Mouse (Mus musculus) lung, embryonic 16.5 days (tissue): ENCODE measurements around the gene Sys1. TPM values are rescaled to one million over a fixed set of nuclear protein-coding genes. Genes with fewer than 3 reads are reported as not detected.

Source experiments
- ATAC-seq: fragments of 200-750 bp; cut with Nextera tagmentation; 2 replicates; pipeline ENCODE4 v1.8.0; 2017; ENCODE audit warnings: low read depth, mild to moderate bottlenecking, moderate library complexity
- H3K27ac ChIP-seq: fragments of 300-500 bp; sonication (generic); 2 replicates; pipeline ENCODE4 v1.5.1; 2014; ENCODE audit warnings: mild to moderate bottlenecking, control low read depth, low read length
- H3K27me3 ChIP-seq: fragments of 300-500 bp; sonication (generic); 2 replicates; pipeline ENCODE4 v1.6.1; 2014; ENCODE audit warnings: low read depth, low read length, mixed read lengths; ENCODE audit not compliant: control insufficient read depth, insufficient read depth
- H3K36me3 ChIP-seq: fragments of 300-500 bp; sonication (generic); 2 replicates; pipeline ENCODE4 v1.6.1; 2014; ENCODE audit warnings: low read length; ENCODE audit not compliant: control insufficient read depth, insufficient read depth
- H3K4me1 ChIP-seq: fragments of 300-500 bp; sonication (generic); replicated peaks from 2 replicates; pipeline ENCODE4 v1.6.1; 2014; ENCODE audit warnings: low read length, mixed read lengths; ENCODE audit not compliant: control insufficient read depth, insufficient read depth
- H3K4me2 ChIP-seq: fragments of 300-500 bp; sonication (generic); 2 replicates; pipeline ENCODE4 v1.6.1; 2014; ENCODE audit warnings: low read depth, low read length, control low read depth
- H3K4me3 ChIP-seq: fragments of 300-500 bp; sonication (generic); 2 replicates; pipeline ENCODE4 v1.5.1; 2014; ENCODE audit warnings: mild to moderate bottlenecking, low read length, control low read depth
- H3K9ac ChIP-seq: fragments of 300-500 bp; sonication (generic); 2 replicates; pipeline ENCODE4 v1.6.1; 2014; ENCODE audit warnings: low read length, control low read depth
- H3K9me3 ChIP-seq: fragments of 300-500 bp; sonication (generic); 2 replicates; pipeline ENCODE4 v1.6.1; 2016; ENCODE audit warnings: low read length; ENCODE audit not compliant: control insufficient read depth
- WGBS: fragments of 180-500 bp; shearing (Covaris S2); extraction: QIAGEN DNeasy Blood & Tissue Kit; methylation state at CpG from one replicate; pipeline ENCODE4 v1.1.7; 2014; 5-methylcytosine and 5-hydroxymethylcytosine counted together
- polyA plus RNA-seq: library from polyadenylated mRNA; unstranded; fragments of >200 nt; fragmentation: Nextera tagmentation; extraction: Ambion mirVana; gene quantifications from 2 replicates; pipeline ENCODE4 v1.2.1, GENCODE M21; 2015

Gene Sys1
- 59.9 and 62.3 TPM in 2 replicates for polyA plus RNA-seq

DNA sequence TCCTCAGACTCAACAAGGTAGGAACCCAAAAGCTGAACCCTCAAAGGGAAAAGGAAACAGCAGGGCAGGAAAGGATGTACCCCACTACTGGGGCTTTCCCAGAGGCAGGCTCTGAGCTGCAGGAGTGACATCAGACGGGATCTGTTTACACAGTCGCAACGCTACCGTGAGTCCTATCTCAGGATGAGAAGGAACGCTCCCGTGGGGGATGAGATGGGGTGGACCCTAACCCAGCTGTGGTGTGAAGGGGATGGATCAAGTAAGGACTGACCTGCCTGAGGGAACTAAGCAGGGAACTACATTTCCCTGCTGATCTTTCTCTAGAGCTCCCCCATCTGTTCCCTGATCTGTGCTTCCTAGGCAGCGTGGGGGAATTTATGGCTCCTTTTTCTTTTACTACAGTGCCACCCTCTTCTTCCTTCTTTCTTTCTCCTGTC, at the start of gene Sys1:
Gene Sys1 (plus strand): TSS at position 101 of the 437 bp plus-strand sequence.
- H3K4me2 ChIP-seq = peak within 1 kb of the TSS; percentile 32
- H3K27me3 ChIP-seq = no peaks in the 10 kb centered on the region
- peaks cover 53% of the 10 kb centered on the region for H3K4me1 ChIP-seq
- 3% methylated on average over 7 of the region's 7 CpGs for WGBS
- no peak for ATAC-seq
- peak within 1 kb of the TSS; percentile 94 for H3K27ac ChIP-seq
- 0 out of 2 replicates have a peak within 1 kb of the TSS, but pooled peaks have one; percentile 5 for H3K4me3 ChIP-seq
- H3K9me3 ChIP-seq = no peaks in the 10 kb centered on the region
- H3K36me3 ChIP-seq = no peaks in the 10 kb centered on the region
- H3K9ac ChIP-seq = peak within 1 kb of the TSS; percentile 29

GRCm38 (mm10) chr2:164407708-164408107, 49.1 kb upstream of the Sys1 start:
- no peaks in the 10 kb centered on the region for H3K36me3 ChIP-seq
- peaks cover 19% of the 10 kb centered on the region; the same call in 1 of the 2 replicates for H3K27me3 ChIP-seq

DNA sequence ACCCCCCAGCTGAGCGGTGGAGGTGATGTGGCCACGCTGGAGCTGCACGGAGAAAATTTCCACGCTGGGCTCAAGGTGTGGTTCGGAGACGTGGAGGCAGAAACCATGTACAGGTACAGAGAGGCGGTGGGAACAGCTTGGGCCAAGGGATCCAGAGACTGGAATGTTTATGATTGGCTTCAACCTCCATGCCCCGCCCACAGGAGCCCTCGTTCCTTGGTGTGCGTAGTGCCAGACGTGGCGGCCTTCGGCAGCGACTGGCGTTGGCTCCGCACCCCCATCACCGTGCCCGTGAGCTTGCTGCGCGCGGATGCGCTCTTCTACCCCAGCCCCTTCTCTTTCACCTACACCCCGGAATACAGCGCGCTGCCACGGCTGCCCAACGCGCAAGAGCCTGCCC, 42.6 kb upstream of the Sys1 start:
- 15% methylated on average over 28 of the region's 28 CpGs for WGBS
- Histone ChIP-seq H3K27me3 (no peaks in the 10 kb centered on the region), H3K4me1 (peaks cover 8% of the 10 kb centered on the region; the same call in 1 of the 2 replicates), H3K4me3 (0 out of 2 replicates have a peak overlapping the region, but pooled peaks have one; percentile 5), H3K27ac (no peak overlapping the region), H3K9ac (peak overlapping the region; percentile 50; the same call in 1 of the 2 replicates), H3K9me3 (no peaks in the 10 kb centered on the region), H3K4me2 (peak overlapping the region; percentile 40), H3K36me3 (no peaks in the 10 kb centered on the region)
- ATAC-seq = peak; percentile 53

More at GRCm38 (mm10) chr2:164407708-164408107, 49.1 kb upstream of the Sys1 start:
- peak overlapping the region; percentile 42 for H3K4me2 ChIP-seq
- WGBS = under 1% methylated on average over 22 of the region's 22 CpGs
- peaks cover 14% of the 10 kb centered on the region for H3K4me1 ChIP-seq
- H3K9ac ChIP-seq = no peak overlapping the region
- ATAC-seq = no peak; the same call in 1 of the 2 replicates
- no peak overlapping the region for H3K4me3 ChIP-seq
- H3K27ac ChIP-seq = no peak overlapping the region
- H3K9me3 ChIP-seq = no peaks in the 10 kb centered on the region

DNA sequence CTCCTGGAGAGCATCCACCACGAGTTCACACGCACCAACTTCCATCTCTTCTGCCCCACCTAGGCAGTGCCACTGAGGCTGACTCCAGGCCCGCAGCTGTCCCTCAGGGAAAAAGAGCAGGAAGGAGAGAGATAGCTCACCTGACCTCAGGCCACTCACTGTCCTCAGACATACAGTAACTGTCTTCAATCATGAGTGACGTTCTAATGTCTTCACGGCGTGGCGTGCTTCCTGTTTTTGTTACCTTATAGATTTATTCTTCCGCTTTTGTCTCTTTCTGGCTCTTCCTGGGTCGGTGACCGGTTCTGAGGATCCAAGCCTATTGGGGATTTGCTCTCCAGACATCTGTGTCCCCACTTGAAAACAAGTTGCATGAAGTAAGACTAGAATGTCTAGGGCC, 42.2 kb upstream of the Sys1 start:
- Histone ChIP-seq H3K9ac (peak overlapping the region; percentile 50; the same call in 1 of the 2 replicates), H3K27ac (no peak overlapping the region), H3K4me1 (peaks cover 8% of the 10 kb centered on the region; the same call in 1 of the 2 replicates), H3K27me3 (no peaks in the 10 kb centered on the region), H3K36me3 (no peaks in the 10 kb centered on the region), H3K4me2 (peak overlapping the region; percentile 40), H3K9me3 (no peaks in the 10 kb centered on the region), H3K4me3 (0 out of 2 replicates have a peak overlapping the region, but pooled peaks have one; percentile 5)
- no peak for ATAC-seq
- 55% methylated on average over 10 of the region's 10 CpGs for WGBS

- ATAC-seq = no peak
- Histone ChIP-seq H3K4me1 (peaks cover 8% of the 10 kb centered on the region; the same call in 1 of the 2 replicates), H3K27ac (no peak overlapping the region), H3K9me3 (no peaks in the 10 kb centered on the region), H3K4me3 (no peak overlapping the region), H3K9ac (no peak overlapping the region), H3K4me2 (no peak overlapping the region), H3K27me3 (no peaks in the 10 kb centered on the region), H3K36me3 (no peaks in the 10 kb centered on the region)
- WGBS = 0% methylated on average over 2 of the region's 2 CpGs
Measured at GRCm38 (mm10) chr2:164417198-164417597, 39.6 kb upstream of the Sys1 start.

- no peak for ATAC-seq
- Histone ChIP-seq H3K27ac (no peak overlapping the region), H3K4me3 (no peak overlapping the region), H3K36me3 (no peaks in the 10 kb centered on the region), H3K4me1 (peaks cover 8% of the 10 kb centered on the region; the same call in 1 of the 2 replicates), H3K9ac (no peak overlapping the region), H3K27me3 (no peaks in the 10 kb centered on the region), H3K9me3 (no peaks in the 10 kb centered on the region), H3K4me2 (no peak overlapping the region)
- WGBS = 39% methylated on average over 3 of the region's 3 CpGs
Measured at GRCm38 (mm10) chr2:164418308-164418875, 38.4 kb upstream of the Sys1 start.

DNA sequence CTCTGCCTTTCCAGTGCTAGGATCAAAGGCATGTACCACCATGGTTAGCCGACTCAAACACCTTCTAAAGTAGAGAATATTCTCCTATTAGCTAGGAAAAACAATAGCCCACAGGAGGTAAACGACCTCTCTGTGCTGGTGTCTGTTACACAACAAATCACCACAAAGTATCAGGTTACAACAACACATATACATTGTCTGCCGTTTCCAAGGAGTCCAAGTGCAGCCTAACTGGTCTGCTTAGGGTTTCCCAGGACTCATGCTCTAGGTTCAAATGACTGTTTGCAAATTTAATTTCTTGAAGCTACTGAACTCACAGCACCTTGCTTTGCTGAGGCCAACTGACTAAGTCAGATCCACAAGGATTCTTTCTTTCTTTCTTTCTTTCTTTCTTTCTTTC, 37.3 kb upstream of the Sys1 start:
- H3K27me3 ChIP-seq = no peaks in the 10 kb centered on the region
- H3K4me1 ChIP-seq = peaks cover 6% of the 10 kb centered on the region; the same call in 1 of the 2 replicates
- no peaks in the 10 kb centered on the region for H3K9me3 ChIP-seq
- no peak overlapping the region for H3K27ac ChIP-seq
- H3K9ac ChIP-seq = no peak overlapping the region
- H3K4me2 ChIP-seq = no peak overlapping the region
- ATAC-seq = no peak
- WGBS = 9% methylated on average over 3 of the region's 3 CpGs
- no peak overlapping the region for H3K4me3 ChIP-seq
- H3K36me3 ChIP-seq = peaks cover 9% of the 10 kb centered on the region

GRCm38 (mm10) chr2:164421306-164421705, 35.5 kb upstream of the Sys1 start:
- no peak overlapping the region for H3K9ac ChIP-seq
- H3K4me1 ChIP-seq = peaks cover 5% of the 10 kb centered on the region; the same call in 1 of the 2 replicates
- WGBS = 83% methylated on average over 7 of the region's 7 CpGs
- no peak overlapping the region for H3K4me2 ChIP-seq
- H3K27ac ChIP-seq = no peak overlapping the region
- no peak for ATAC-seq
- H3K36me3 ChIP-seq = peaks cover 12% of the 10 kb centered on the region
- H3K9me3 ChIP-seq = no peaks in the 10 kb centered on the region
- no peak overlapping the region for H3K4me3 ChIP-seq
- no peaks in the 10 kb centered on the region for H3K27me3 ChIP-seq

DNA sequence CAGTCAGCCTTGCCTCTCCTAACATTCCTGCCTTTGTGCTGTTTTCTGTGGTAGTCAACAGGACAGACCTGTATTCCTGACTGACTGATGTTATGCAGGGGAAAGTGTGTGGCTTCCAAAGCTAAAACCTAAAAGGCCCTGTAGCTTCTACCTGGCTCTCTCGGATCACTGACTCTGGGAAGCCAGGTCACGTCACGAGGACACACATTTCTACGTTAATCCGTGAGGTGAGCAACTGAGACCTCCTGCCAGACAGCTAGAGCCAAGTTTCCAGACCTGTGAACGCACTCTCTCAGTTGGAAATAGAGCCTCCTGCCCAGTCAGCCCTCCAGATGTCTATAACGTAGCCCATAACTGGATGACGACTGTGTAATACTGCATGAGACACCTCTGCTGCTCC, 34.8 kb upstream of the Sys1 start:
- Histone ChIP-seq H3K4me1 (peaks cover 5% of the 10 kb centered on the region; the same call in 1 of the 2 replicates), H3K4me2 (no peak overlapping the region), H3K27me3 (no peaks in the 10 kb centered on the region), H3K9me3 (no peaks in the 10 kb centered on the region), H3K9ac (no peak overlapping the region), H3K36me3 (peaks cover 15% of the 10 kb centered on the region), H3K27ac (no peak overlapping the region; the same call in 1 of the 2 replicates), H3K4me3 (no peak overlapping the region)
- 81% methylated on average over 8 of the region's 8 CpGs for WGBS
- no peak for ATAC-seq
